Mouse (Mus musculus) hindbrain, embryonic 14.5 days (tissue): ENCODE data around the gene Ssr1. TPM values are rescaled to one million over a fixed set of nuclear protein-coding genes. Genes with fewer than 3 reads are reported as not detected.

Experiments used
- ATAC-seq: fragments of 200-750 bp; cut with Nextera tagmentation; 2 replicates; pipeline ENCODE4 v1.8.0; 2017; ENCODE audit warnings: moderate number of reproducible peaks, mild to moderate bottlenecking, moderate TSS enrichment, moderate library complexity; ENCODE audit not compliant: low FRiP score
- DNase-seq: peaks from one replicate; pipeline ENCODE4 v3.0.0-alpha.2; 2015; ENCODE audit warnings: low spot score
- H3K27ac ChIP-seq: fragments of 300-500 bp; sonication (generic); 2 replicates; pipeline ENCODE4 v1.5.1; 2014; ENCODE audit warnings: mild to moderate bottlenecking, moderate library complexity
- H3K27me3 ChIP-seq: fragments of 300-500 bp; sonication (generic); 2 replicates; pipeline ENCODE4 v1.6.1; 2014; ENCODE audit warnings: mild to moderate bottlenecking, low read length, mixed read lengths; ENCODE audit not compliant: control insufficient read depth, insufficient read depth
- H3K36me3 ChIP-seq: fragments of 300-500 bp; sonication (generic); replicated peaks from 2 replicates; pipeline ENCODE4 v1.6.1; 2014; ENCODE audit not compliant: control insufficient read depth, insufficient read depth
- H3K4me1 ChIP-seq: fragments of 300-500 bp; sonication (generic); replicated peaks from 2 replicates; pipeline ENCODE4 v1.6.1; 2014; ENCODE audit warnings: antibody characterized with exemption, low read length, mixed read lengths; ENCODE audit not compliant: control insufficient read depth, insufficient read depth
- H3K4me2 ChIP-seq: fragments of 300-500 bp; sonication (generic); replicated peaks from 2 replicates; pipeline ENCODE4 v1.6.1; 2014; ENCODE audit warnings: mild to moderate bottlenecking, moderate library complexity
- H3K4me3 ChIP-seq: fragments of 300-500 bp; sonication (generic); replicated peaks from 2 replicates; pipeline ENCODE4 v1.5.1; 2014; ENCODE audit warnings: mild to moderate bottlenecking, low read length
- H3K9ac ChIP-seq: fragments of 300-500 bp; sonication (generic); 2 replicates; pipeline ENCODE4 v1.6.1; 2014
- H3K9me3 ChIP-seq: fragments of 300-500 bp; sonication (generic); 2 replicates; pipeline ENCODE4 v1.6.1; 2016; ENCODE audit warnings: low read length; ENCODE audit not compliant: control insufficient read depth
- WGBS: fragments of 180-500 bp; shearing (Covaris S2); extraction: QIAGEN DNeasy Blood & Tissue Kit; methylation state at CpG from one replicate; pipeline ENCODE4 v1.1.7; 2014; 5-methylcytosine and 5-hydroxymethylcytosine counted together
- polyA plus RNA-seq: library from polyadenylated mRNA; unstranded; fragments of >200 nt; fragmentation: Nextera tagmentation; extraction: Ambion mirVana; gene quantifications from 2 replicates; pipeline ENCODE4 v1.2.1, GENCODE M21; 2014

Gene Ssr1
- polyA plus RNA-seq, 1 experiment from 2014 or later: 67.8 TPM

DNA sequence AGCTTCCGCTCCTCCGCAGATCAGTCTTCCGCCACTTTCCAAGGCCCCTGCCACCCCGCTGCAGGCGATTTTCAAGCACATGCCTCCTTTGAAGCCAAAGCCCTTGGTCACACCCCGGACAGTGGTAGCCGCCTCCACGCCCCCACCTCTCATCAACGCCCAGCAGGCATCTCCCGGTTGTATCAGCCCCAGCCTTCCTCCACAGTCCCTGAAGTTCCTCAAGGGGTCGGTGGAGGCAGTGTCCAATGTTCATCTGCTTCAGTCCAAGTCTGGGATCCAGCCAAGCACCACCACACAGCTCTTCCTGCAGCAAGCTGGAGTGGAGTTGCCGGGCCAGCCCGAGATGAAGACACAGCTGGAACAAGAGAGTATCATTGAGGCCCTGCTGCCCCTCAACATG lies 63.9 kb downstream of the Ssr1 start:
- H3K9ac ChIP-seq: no peak overlapping the region
- H3K4me3 ChIP-seq: no peak overlapping the region
- no peak overlapping the region for H3K4me2 ChIP-seq
- H3K9me3 ChIP-seq: no peaks in the 10 kb centered on the region
- H3K27ac ChIP-seq: no peak overlapping the region
- ATAC-seq (no peak), DNase-seq (no peak)
- H3K27me3 ChIP-seq: no peaks in the 10 kb centered on the region
- 92% methylated on average over 13 of the region's 13 CpGs for WGBS
- no peaks in the 10 kb centered on the region for H3K36me3 ChIP-seq
- H3K4me1 ChIP-seq: no peaks in the 10 kb centered on the region

DNA sequence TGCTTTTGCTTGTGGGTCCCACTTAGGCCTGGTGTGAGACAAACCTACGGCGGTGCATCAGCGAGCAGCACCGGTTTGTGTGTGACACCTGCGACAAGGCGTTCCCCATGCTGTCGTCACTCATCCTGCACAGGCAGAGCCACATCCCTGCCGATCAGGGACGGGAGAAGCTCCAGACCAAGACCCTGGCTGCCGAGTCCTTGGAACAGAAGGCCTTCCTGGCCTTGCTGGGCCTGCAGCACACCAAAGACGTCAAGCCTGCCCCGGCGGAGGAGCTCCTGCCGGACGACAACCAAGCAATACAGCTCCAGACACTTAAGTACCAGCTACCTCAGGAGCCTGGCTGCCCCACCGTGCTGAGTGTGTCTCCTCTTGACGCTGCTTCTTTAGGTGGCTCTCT lies 64.5 kb downstream of the Ssr1 start:
- H3K9ac ChIP-seq: no peak overlapping the region
- H3K4me1 ChIP-seq: no peaks in the 10 kb centered on the region
- 92% methylated on average over 17 of the region's 17 CpGs for WGBS
- H3K9me3 ChIP-seq: no peaks in the 10 kb centered on the region
- DNase-seq: no peak
- no peak overlapping the region for H3K27ac ChIP-seq
- no peaks in the 10 kb centered on the region for H3K27me3 ChIP-seq
- no peaks in the 10 kb centered on the region for H3K36me3 ChIP-seq
- ATAC-seq: no peak
- H3K4me3 ChIP-seq: no peak overlapping the region
- H3K4me2 ChIP-seq: no peak overlapping the region

DNA sequence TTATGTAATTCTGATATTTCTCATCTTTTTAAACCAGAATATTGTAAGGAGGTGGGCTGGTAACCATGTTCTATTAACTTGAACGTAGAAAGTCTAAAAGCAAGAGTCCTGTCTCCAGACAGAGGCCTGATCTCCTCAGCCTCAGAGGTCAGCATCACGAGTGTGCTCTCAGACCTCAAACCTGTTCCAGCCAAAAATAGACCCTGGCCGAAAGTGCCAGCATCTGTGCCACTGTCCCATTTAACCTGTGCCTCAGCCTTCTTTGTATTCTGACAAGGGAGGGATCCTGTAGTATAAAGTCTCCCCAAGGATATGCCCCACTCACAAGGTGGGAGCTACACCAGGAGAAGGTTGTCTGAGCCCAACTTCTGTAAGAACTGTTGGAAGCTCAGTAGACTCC lies 67.6 kb downstream of the Ssr1 start:
- Histone ChIP-seq H3K36me3 (no peaks in the 10 kb centered on the region), H3K4me1 (no peaks in the 10 kb centered on the region), H3K27ac (no peak overlapping the region), H3K9ac (no peak overlapping the region), H3K27me3 (no peaks in the 10 kb centered on the region), H3K4me3 (no peak overlapping the region), H3K4me2 (no peak overlapping the region), H3K9me3 (no peaks in the 10 kb centered on the region)
- 96% methylated on average over 3 of the region's 3 CpGs for WGBS
- ATAC-seq: no peak
- DNase-seq: no peak

DNA sequence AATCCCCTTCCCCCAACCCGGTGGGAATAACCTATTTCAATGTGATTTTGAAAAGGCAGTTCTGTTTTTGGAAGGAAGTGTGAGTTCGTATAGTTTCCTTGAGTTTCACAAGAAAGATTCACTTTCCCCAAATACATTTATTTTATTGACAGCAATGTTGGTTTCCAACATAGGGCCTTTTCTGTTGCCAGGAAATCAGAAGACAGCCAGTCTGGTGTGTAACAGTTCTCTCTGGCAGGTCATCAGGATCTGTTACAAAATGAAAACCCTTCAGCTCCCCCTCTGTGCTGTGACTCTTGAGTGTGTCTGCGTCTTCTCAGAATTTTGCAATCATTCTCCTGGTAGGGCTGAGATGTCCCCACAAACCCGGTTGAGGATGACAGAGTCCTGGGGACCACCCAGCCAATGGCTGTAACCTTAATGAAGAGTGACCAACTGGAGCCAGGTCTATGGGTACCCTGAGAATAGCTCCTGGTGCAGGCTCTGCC lies 69.5 kb downstream of the Ssr1 start:
- 82% methylated on average over 4 of the region's 4 CpGs for WGBS
- no peak overlapping the region for H3K27ac ChIP-seq
- no peak overlapping the region for H3K4me3 ChIP-seq
- no peak overlapping the region for H3K4me2 ChIP-seq
- H3K9ac ChIP-seq: no peak overlapping the region
- no peaks in the 10 kb centered on the region for H3K36me3 ChIP-seq
- no peaks in the 10 kb centered on the region for H3K4me1 ChIP-seq
- no peaks in the 10 kb centered on the region for H3K9me3 ChIP-seq
- no peak for DNase-seq
- no peaks in the 10 kb centered on the region for H3K27me3 ChIP-seq
- no peak for ATAC-seq

DNA sequence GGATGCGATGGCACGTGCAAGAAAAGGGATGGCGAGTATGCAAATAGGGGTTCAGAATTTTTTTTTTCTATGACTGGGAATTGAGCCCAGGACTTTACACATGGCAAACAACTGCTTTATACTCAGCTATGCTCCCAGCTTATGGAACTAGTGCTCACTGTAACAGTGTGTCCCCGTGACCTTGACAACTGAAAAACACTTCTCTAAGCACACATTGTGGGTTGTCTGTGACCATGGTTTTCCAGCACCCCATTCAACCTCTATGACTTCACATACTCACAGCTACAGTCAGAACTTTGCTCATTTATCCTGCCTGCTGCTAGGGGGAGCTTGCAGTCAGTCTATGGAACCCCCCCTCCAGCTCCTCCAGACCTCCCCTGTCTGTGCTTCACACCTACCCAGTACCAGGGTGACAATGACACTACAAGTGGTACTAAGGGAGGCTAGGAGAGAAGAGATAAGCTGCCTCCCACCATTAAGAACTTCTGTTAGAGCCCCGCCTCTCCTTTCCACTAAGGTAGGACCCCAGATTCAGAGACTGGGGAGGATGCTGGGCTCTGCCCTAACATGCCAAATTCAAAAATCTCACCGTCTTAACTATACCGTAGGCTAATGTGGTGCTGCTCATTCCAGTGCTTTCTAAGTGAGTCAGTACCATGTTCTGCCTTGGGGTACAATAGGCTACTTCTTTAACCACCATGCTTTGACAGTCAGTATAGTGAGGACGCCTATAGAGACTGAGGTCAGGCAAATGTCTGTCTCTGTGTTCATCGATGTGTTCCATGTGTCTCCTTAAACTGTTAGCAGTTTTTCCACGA lies 70.2 kb downstream of the Ssr1 start:
- Histone ChIP-seq H3K4me2 (no peak overlapping the region), H3K9ac (no peak overlapping the region), H3K4me1 (no peaks in the 10 kb centered on the region), H3K27me3 (no peaks in the 10 kb centered on the region), H3K4me3 (no peak overlapping the region), H3K36me3 (no peaks in the 10 kb centered on the region), H3K27ac (no peak overlapping the region), H3K9me3 (no peaks in the 10 kb centered on the region)
- 85% methylated on average over 10 of the region's 10 CpGs for WGBS
- no peak; the same call in 1 of the 2 replicates for ATAC-seq
- DNase-seq: no peak

DNA sequence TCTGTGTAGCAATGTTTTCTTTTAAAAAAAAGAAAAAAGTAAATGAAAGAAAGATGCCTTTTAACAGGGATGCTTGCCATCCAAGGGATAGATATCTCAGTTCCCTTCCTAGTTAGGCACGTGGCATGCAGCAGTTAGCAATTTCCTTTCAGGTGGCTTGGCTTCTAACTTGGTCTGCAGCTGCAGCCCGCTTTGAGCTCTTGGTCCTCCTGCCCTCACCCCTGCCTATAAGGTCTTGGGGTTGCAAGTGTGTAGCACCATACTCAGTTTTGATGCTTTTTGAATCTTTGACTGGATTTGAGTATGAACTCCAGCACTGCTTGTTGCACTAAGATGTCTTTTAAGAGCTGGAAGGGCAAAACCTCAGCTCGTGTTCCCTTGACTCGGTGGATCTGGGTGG lies 70.9 kb downstream of the Ssr1 start:
- Histone ChIP-seq H3K4me3 (no peak overlapping the region), H3K27me3 (no peaks in the 10 kb centered on the region), H3K9me3 (no peaks in the 10 kb centered on the region), H3K27ac (no peak overlapping the region), H3K4me1 (no peaks in the 10 kb centered on the region), H3K4me2 (no peak overlapping the region), H3K9ac (no peak overlapping the region), H3K36me3 (no peaks in the 10 kb centered on the region)
- ATAC-seq: no peak
- no peak for DNase-seq
- WGBS: 89% methylated on average over 4 of the region's 4 CpGs

DNA sequence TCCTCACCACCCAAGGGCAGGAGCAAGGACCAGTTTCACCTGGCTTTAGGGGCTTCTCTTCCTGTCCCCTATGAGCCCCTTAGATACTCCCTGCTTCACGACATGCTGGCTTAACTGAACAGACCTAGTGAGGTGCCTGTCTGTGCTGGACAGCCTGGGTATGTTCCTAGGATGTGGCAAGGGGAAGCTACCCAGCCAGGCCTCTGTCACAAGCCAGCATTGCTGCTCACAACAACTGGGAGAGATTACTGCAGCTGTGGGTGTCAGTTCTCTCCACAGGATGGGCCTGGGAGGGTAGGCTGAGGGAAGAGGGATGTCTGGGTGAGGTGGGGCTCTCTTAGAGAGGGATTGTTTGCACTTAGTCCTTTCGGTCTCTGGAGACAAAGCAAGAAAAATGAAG lies 73.3 kb downstream of the Ssr1 start:
- no peak overlapping the region for H3K9ac ChIP-seq
- 32% methylated on average over 2 of the region's 2 CpGs for WGBS
- ATAC-seq (no peak), DNase-seq (no peak)
- no peaks in the 10 kb centered on the region for H3K9me3 ChIP-seq
- H3K27me3 ChIP-seq: no peaks in the 10 kb centered on the region
- no peak overlapping the region for H3K27ac ChIP-seq
- no peak overlapping the region for H3K4me3 ChIP-seq
- H3K4me2 ChIP-seq: no peak overlapping the region
- H3K36me3 ChIP-seq: no peaks in the 10 kb centered on the region
- H3K4me1 ChIP-seq: no peaks in the 10 kb centered on the region

DNA sequence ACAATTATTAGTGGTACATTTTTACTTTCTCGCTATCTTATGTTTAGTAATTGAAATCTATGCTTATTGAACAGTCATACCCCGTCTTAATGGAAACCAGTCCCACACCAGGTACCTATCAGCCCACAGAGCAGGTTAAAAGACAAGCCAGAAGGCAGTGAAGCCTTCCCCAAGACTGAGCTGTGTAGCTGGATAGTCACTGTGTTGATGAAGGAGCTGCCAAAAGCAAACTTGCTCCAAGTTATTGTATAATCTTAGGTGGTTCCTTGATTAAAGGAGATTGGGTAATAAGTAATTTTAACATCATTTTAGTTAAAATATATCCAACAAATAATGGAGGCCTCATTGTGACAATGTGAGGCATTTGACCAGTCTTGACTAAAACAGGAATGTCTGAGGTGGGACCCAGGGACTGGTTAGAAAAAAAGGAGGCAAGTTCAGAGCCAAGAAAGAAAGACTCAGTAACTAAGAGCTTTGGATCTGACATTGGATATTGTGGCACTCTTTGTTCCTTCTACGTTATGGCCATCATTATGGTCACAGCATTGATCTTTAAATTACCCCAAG lies 74.2 kb downstream of the Ssr1 start:
- 87% methylated on average over 3 of the region's 3 CpGs for WGBS
- no peak for DNase-seq

DNA sequence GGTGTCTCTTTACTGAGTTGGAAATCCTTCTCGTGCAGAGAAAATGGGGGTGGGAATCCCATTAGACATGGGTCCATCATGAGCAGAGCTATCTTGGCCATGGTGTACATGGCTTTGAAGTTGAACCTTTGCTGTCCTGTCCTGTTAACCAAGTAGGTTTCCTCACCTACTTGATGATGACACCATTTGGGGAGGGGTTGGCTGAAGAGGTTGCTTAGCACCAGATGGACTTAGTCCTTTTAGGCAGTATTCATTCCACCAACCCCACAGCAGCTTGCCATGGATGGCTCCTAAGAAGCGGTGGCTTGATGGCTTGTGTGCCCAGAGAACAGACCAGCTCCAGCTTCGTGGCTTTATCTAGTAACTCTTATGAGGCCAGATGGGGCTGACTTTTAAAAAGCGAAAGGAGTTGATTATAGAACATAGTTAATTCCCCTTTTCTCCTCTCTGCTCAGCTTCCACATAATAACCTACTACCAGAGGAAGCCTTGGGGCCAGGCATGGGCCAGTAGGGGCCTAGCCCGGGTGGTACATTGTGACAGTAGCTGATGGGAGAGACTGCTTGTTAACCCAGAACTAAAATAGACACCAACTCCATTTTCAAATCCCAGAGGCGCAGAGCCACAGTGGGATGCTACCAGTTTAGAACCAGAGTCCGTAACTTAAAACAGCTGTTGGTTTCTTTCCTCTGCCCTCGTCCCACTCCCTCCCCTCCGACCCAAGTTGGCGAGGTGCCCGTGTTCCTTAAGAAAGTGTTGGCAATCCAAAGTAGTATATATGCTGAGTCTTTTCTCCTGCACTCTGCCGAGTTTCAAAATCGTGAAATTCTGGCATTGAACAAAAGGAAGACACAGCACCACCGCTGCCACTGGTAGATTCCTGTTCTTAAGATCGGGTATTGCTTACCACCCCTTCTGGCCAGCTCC lies 75.4 kb downstream of the Ssr1 start:
- Histone ChIP-seq H3K9ac (no peak overlapping the region), H3K27ac (no peak overlapping the region), H3K36me3 (no peaks in the 10 kb centered on the region), H3K4me2 (no peak overlapping the region), H3K27me3 (no peaks in the 10 kb centered on the region), H3K9me3 (no peaks in the 10 kb centered on the region), H3K4me1 (no peaks in the 10 kb centered on the region), H3K4me3 (no peak overlapping the region)
- 87% methylated on average over 15 of the region's 15 CpGs for WGBS
- no peak for ATAC-seq
- DNase-seq: no peak

More for the DNA sequence above, 74.2 kb downstream of the Ssr1 start:
- H3K27me3 ChIP-seq: no peaks in the 10 kb centered on the region
- no peak for ATAC-seq
- H3K4me2 ChIP-seq: no peak overlapping the region
- H3K27ac ChIP-seq: no peak overlapping the region
- no peaks in the 10 kb centered on the region for H3K4me1 ChIP-seq
- no peaks in the 10 kb centered on the region for H3K9me3 ChIP-seq
- no peaks in the 10 kb centered on the region for H3K36me3 ChIP-seq
- H3K4me3 ChIP-seq: no peak overlapping the region
- no peak overlapping the region for H3K9ac ChIP-seq
